Mouse (Mus musculus) liver, embryonic 16.5 days (tissue): ENCODE results near the gene Mmrn1. TPM values are rescaled to one million over a fixed set of nuclear protein-coding genes. Genes with fewer than 3 reads are reported as not detected.

Experiments
- polyA plus RNA-seq: library from polyadenylated mRNA; unstranded; fragments of >200 nt; fragmentation: Nextera tagmentation; extraction: Ambion mirVana; gene quantifications from 2 replicates; pipeline ENCODE4 v1.2.1, GENCODE M21; 2015

Gene Mmrn1
- polyA plus RNA-seq, 1 experiment from 2014 or later: 4.3 TPM

Other genes starting within 250 kb of the Mmrn1 start
- 422 and 488 TPM in 2 replicates for gene Snca, start 95.1 kb upstream of the Mmrn1 start, polyA plus RNA-seq